Comparison of ENCODE assay signal across 26 mouse cellular contexts in genomic region chr2:77705476-77705875, GRCm38 (mm10).
A peak's percentile ranks its signal among the peaks of the same experiment; 100 is the strongest.
DNase-seq lines count a peak whose midpoint lies in the region; ATAC-seq lines count a peak whose summit lies in the region.
"Had no signal": no experiment of that assay in that cellular context is flagged by ENCODE, and none has a peak within 500 bp of the region (broad histone marks: within the 10 kb centered on the region; RNA-seq: fewer than 3 reads in every experiment).

No protein-coding gene starts in this region.

- H3K4me3 ChIP-seq in embryonic facial prominence, embryonic 14.5 days (ENCODE audit: low read depth, low read length): no peak overlapping the region
- H3K4me3 ChIP-seq in embryonic facial prominence, embryonic 10.5 days: no peak overlapping the region
- H3K4me3 ChIP-seq: embryonic facial prominence, embryonic 12.5 days; embryonic facial prominence, embryonic 15.5 days; erythroblast, embryonic 14.5 days; forebrain, embryonic 10.5 days; forebrain, embryonic 12.5 days had no signal

- H3K4me1 ChIP-seq in embryonic facial prominence, embryonic 14.5 days (ENCODE audit: control insufficient read depth, insufficient read depth, low read length): no peaks in the 10 kb centered on the region
- H3K4me1 ChIP-seq in embryonic facial prominence, embryonic 10.5 days: 0 out of 2 replicates have a peak, but pooled peaks cover 3% of the 10 kb centered on the region
- H3K4me1 ChIP-seq: embryonic facial prominence, embryonic 12.5 days; embryonic facial prominence, embryonic 15.5 days; forebrain, embryonic 10.5 days had no signal

- H3K4me2 ChIP-seq in embryonic facial prominence, embryonic 14.5 days (ENCODE audit: low read depth, low read length): no peak overlapping the region
- H3K4me2 ChIP-seq: embryonic facial prominence, embryonic 12.5 days; embryonic facial prominence, embryonic 15.5 days; forebrain, embryonic 12.5 days had no signal

- WGBS in embryonic facial prominence, embryonic 14.5 days: 33% methylated on average over 1 of the region's 2 CpGs
- WGBS in embryonic facial prominence, embryonic 10.5 days: 78% methylated on average over 2 of the region's 2 CpGs

- peak; percentile 24 for DNase-seq in embryonic facial prominence, embryonic 14.5 days (ENCODE audit: low spot score)
- DNase-seq in embryonic facial prominence, embryonic 10.5 days (ENCODE audit: low spot score): no peak
- peak; percentile 31 for DNase-seq in Muller cell, postnatal 12 days (ENCODE audit: inconsistent ontology term)
- peak; percentile 82 for DNase-seq in retina, postnatal 1 day
- no peak for DNase-seq in left cerebral cortex, postnatal 10 days (ENCODE audit: extremely low spot score in 1 of 2, low spot score in 2 of 2)
- DNase-seq: adrenal gland, adult 2 months; adrenal gland, postnatal 10 days; adrenal gland, postnatal 25 days; B cell, adult 2 months; cerebellum, adult 11 months; cerebellum, adult 18-20 months; cerebellum, adult 8-10 months; cerebellum, adult 9-11 months; cerebellum, postnatal 14 days; cerebellum, postnatal 36 days; embryo, embryonic 11 days had no signal

- H3K36me3 ChIP-seq in embryonic facial prominence, embryonic 14.5 days (ENCODE audit: control insufficient read depth, insufficient read depth, low read length): no peaks in the 10 kb centered on the region
- H3K36me3 ChIP-seq in embryonic facial prominence, embryonic 10.5 days (replicated peaks): no peaks in the 10 kb centered on the region
- H3K36me3 ChIP-seq: embryonic facial prominence, embryonic 12.5 days; embryonic facial prominence, embryonic 15.5 days; forebrain, embryonic 10.5 days; forebrain, embryonic 12.5 days; G1E had no signal

- peak; percentile 47; the same call in 1 of the 2 replicates for ATAC-seq in embryonic facial prominence, embryonic 14.5 days (ENCODE audit: low read depth)
- ATAC-seq: CD4-positive, CD25-positive, alpha-beta regulatory T cell, adult 4 months; forebrain, embryonic 14.5 days; forebrain, embryonic 16.5 days had no signal

- H3K9ac ChIP-seq in embryonic facial prominence, embryonic 14.5 days (ENCODE audit: low read depth, low read length): no peak overlapping the region
- H3K9ac ChIP-seq: embryonic facial prominence, embryonic 12.5 days; embryonic facial prominence, embryonic 15.5 days; forebrain, embryonic 12.5 days had no signal

- H3K9me3 ChIP-seq in embryonic facial prominence, embryonic 14.5 days (ENCODE audit: control insufficient read depth, low read length): no peaks in the 10 kb centered on the region
- H3K9me3 ChIP-seq in embryonic facial prominence, embryonic 10.5 days: no peaks in the 10 kb centered on the region
- H3K9me3 ChIP-seq: embryonic facial prominence, embryonic 12.5 days; embryonic facial prominence, embryonic 15.5 days; forebrain, embryonic 10.5 days; forebrain, embryonic 12.5 days had no signal

- H3K27me3 ChIP-seq in embryonic facial prominence, embryonic 14.5 days (replicated peaks; ENCODE audit: control insufficient read depth, insufficient read depth, low read length): no peaks in the 10 kb centered on the region
- no peaks in the 10 kb centered on the region for H3K27me3 ChIP-seq in embryonic facial prominence, embryonic 10.5 days (replicated peaks; ENCODE audit: low read depth, poor library complexity, severe bottlenecking)
- H3K27me3 ChIP-seq: CH12.LX; embryonic facial prominence, embryonic 12.5 days; embryonic facial prominence, embryonic 15.5 days; forebrain, embryonic 12.5 days had no signal

- intact Hi-C loops in left cerebral cortex, postnatal 10 days (cut with DNase I): loop anchor here (5.0 to 10.0 kb wide), 4 partner anchors 251 to 641 kb away; no protein-coding TSS in a partner anchor

- H3K27ac ChIP-seq in embryonic facial prominence, embryonic 14.5 days (replicated peaks; ENCODE audit: low read depth, low read length): no peak overlapping the region
- no peak overlapping the region for H3K27ac ChIP-seq in embryonic facial prominence, embryonic 10.5 days (replicated peaks)
- H3K27ac ChIP-seq: embryonic facial prominence, embryonic 12.5 days; embryonic facial prominence, embryonic 15.5 days; forebrain, embryonic 10.5 days; forebrain, embryonic 12.5 days had no signal

Comparison
In these comparisons a context has a peak if more than half of its experiments do, and no peak if none do; other contexts are left out.
1. DNase-seq: peak in embryonic facial prominence, embryonic 14.5 days (single experiment), Muller cell, postnatal 12 days (single experiment) and retina, postnatal 1 day (single experiment); none in embryonic facial prominence, embryonic 10.5 days (single experiment) and left cerebral cortex, postnatal 10 days (0 of 2).